Mouse (Mus musculus) liver, embryonic 15.5 days (tissue): Measurements from ENCODE around the gene Zfp967. TPM values are rescaled to one million over a fixed set of nuclear protein-coding genes. Genes with fewer than 3 reads are reported as not detected.
"Not testable (repeated sequence)": the region's sequence is repeated elsewhere in the genome, so short reads cannot be mapped to it uniquely, and the experiment has no call there.

Source experiments
- ATAC-seq: fragments of 200-750 bp; cut with Nextera tagmentation; 2 replicates; pipeline ENCODE4 v1.8.0; 2017; ENCODE audit warnings: moderate number of reproducible peaks, mild to moderate bottlenecking, moderate library complexity; ENCODE audit not compliant: insufficient read depth
- H3K27ac ChIP-seq: fragments of 300-500 bp; sonication (generic); replicated peaks from 2 replicates; pipeline ENCODE4 v1.5.1; 2015; ENCODE audit warnings: mild to moderate bottlenecking, inconsistent platforms
- H3K27me3 ChIP-seq: fragments of 300-500 bp; sonication (generic); 2 replicates; pipeline ENCODE4 v1.6.1; 2015; ENCODE audit warnings: mild to moderate bottlenecking, inconsistent platforms
- H3K36me3 ChIP-seq: fragments of 300-500 bp; sonication (generic); replicated peaks from 2 replicates; pipeline ENCODE4 v1.6.1; 2015; ENCODE audit warnings: moderate library complexity, mild to moderate bottlenecking, inconsistent platforms
- H3K4me1 ChIP-seq: fragments of 300-500 bp; sonication (generic); replicated peaks from 2 replicates; pipeline ENCODE4 v1.6.1; 2015; ENCODE audit warnings: inconsistent platforms
- H3K4me2 ChIP-seq: fragments of 300-500 bp; sonication (generic); 2 replicates; pipeline ENCODE4 v1.6.1; 2015; ENCODE audit warnings: moderate library complexity, mild to moderate bottlenecking, inconsistent platforms
- H3K4me3 ChIP-seq: fragments of 300-500 bp; sonication (generic); replicated peaks from 2 replicates; pipeline ENCODE4 v1.5.1; 2015; ENCODE audit warnings: mild to moderate bottlenecking, inconsistent platforms
- H3K9ac ChIP-seq: fragments of 300-500 bp; sonication (generic); 2 replicates; pipeline ENCODE4 v1.6.1; 2015; ENCODE audit warnings: moderate library complexity, mild to moderate bottlenecking, inconsistent platforms
- H3K9me3 ChIP-seq: fragments of 300-500 bp; sonication (generic); replicated peaks from 2 replicates; pipeline ENCODE4 v1.6.1; 2016; ENCODE audit warnings: inconsistent platforms
- WGBS: fragments of 180-500 bp; shearing (Covaris S2); methylation state at CpG from one replicate; pipeline ENCODE4 v1.1.7; 2015; ENCODE audit warnings: mixed read lengths; ENCODE audit not compliant: insufficient replicate concordance; 5-methylcytosine and 5-hydroxymethylcytosine counted together
- polyA plus RNA-seq: library from polyadenylated mRNA; unstranded; fragments of >200 nt; fragmentation: Nextera tagmentation; extraction: Ambion mirVana; gene quantifications from 2 replicates; pipeline ENCODE4 v1.2.1, GENCODE M21; 2015

Gene Zfp967
- polyA plus RNA-seq = not detected in 2 replicates

DNA sequence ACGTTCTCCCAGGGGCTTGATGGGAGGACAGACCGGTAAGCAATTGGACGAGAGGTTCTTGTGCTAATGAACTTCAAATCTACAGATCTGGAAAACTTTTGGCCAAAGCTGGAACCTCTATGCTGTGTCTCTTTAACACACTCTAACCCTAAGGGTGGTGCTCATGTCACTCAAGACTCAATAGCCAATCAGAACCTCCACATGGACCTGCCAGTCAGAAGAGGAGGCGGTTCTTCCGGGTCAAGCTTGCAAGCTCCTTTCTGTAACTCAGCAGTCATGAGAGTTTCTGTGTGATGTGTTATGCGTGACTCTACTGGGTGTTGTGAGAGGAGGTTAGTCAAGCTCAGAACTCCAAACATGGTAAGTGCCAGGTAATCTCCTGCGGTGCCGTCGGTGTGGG is at the start of gene Zfp967:
Gene Zfp967, plus strand, starts transcription at position 301 of the 400 bp plus-strand sequence.
- not testable (repeated sequence) for ATAC-seq
- no CpG with 5 or more reads among the region's 9 CpGs for WGBS

GRCm38 (mm10) chr2:176486683-176487082 is 34.2 kb upstream of the Zfp967 start, which contains the start of gene Gm14434:
Gene Gm14434 (minus strand): TSS chr2:176486783.
- WGBS = no CpG with 5 or more reads among the region's 4 CpGs
- not testable (repeated sequence) for H3K9ac ChIP-seq, H3K4me2 ChIP-seq, H3K27ac ChIP-seq, H3K4me3 ChIP-seq, H3K36me3 ChIP-seq, H3K4me1 ChIP-seq, H3K9me3 ChIP-seq, H3K27me3 ChIP-seq, ATAC-seq

More for the DNA sequence above, at the start of gene Zfp967:
- not testable (repeated sequence) for H3K27ac ChIP-seq, H3K4me3 ChIP-seq, H3K4me2 ChIP-seq, H3K36me3 ChIP-seq, H3K9me3 ChIP-seq, H3K27me3 ChIP-seq, H3K9ac ChIP-seq, H3K4me1 ChIP-seq

Other genes starting within 250 kb of the Zfp967 start
- gene Gm11009, start 201.6 kb upstream of the Zfp967 start, polyA plus RNA-seq = not detected in 2 replicates
- 3.4 and 3.9 TPM in 2 replicates for gene Gm14435, start 97.5 kb upstream of the Zfp967 start, polyA plus RNA-seq
- gene Gm14434, start 34.3 kb upstream of the Zfp967 start, polyA plus RNA-seq = 1.9 TPM in 1 of 2 replicates, not detected in the other
- 1.9 and 3.0 TPM in 2 replicates for gene Gm14308, start 115.3 kb downstream of the Zfp967 start, polyA plus RNA-seq
- 1.8 and 2.3 TPM in 2 replicates for gene Zfp973, start 149.5 kb downstream of the Zfp967 start, polyA plus RNA-seq
- gene Gm14305, start 187.3 kb downstream of the Zfp967 start, polyA plus RNA-seq = 3.8 and 4.0 TPM in 2 replicates